Mouse (Mus musculus) heart, postnatal 0 days (tissue): ENCODE measurements at regions not wholly inside any gene's neighbourhood (a gene's known extent, or its start where the extent isn't known, plus 50 kb on each side); places are given as distances from the start of the nearest gene placed in this dataset.

Source experiments
- CTCF ChIP-seq: IDR thresholded peaks from 2 replicates; pipeline ENCODE4 v1.5.1; 2016; ENCODE audit warnings: antibody characterized with exemption, control low read depth, low read depth
- EP300 ChIP-seq: IDR thresholded peaks from 2 replicates; pipeline ENCODE4 v1.6.1; 2016; ENCODE audit warnings: antibody characterized with exemption, low read depth

- TF ChIP-seq CTCF = no peak
- TF ChIP-seq EP300 = no peak
Observed at GRCm38 (mm10) chr4:131491960-131492359, 346.1 kb downstream of the Ptpru start.
